Mouse (Mus musculus) lung, postnatal 36 days (tissue): ENCODE measurements at regions not wholly inside any gene's neighbourhood (a gene's known extent, or its start where the extent isn't known, plus 50 kb on each side); places are given as distances from the start of the nearest gene placed in this dataset.

Experiments used
- DNase-seq: peaks from one replicate; pipeline ENCODE4 v3.0.0; 2022; ENCODE audit warnings: mixed read lengths

DNA sequence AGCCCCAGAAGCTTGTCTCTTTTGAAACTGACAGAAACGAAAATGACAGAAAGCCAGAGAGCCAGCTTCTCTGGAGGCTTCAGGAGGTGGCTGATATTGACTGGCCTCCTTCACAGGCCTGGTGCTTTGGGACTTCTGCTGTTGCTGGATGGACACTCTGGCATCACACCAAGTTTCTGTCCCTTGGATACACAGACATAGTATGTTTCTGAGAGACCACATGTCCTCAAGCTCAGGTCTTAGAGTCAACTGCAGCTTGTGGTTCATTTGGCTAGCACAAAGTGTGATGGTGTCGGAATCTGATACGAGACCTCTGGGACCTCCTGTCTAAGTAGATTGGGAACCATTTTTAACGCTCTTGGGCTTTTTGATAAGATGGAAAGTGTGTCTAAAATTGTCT is 502.0 kb downstream of the Sqor start:
- no peak for DNase-seq

DNA sequence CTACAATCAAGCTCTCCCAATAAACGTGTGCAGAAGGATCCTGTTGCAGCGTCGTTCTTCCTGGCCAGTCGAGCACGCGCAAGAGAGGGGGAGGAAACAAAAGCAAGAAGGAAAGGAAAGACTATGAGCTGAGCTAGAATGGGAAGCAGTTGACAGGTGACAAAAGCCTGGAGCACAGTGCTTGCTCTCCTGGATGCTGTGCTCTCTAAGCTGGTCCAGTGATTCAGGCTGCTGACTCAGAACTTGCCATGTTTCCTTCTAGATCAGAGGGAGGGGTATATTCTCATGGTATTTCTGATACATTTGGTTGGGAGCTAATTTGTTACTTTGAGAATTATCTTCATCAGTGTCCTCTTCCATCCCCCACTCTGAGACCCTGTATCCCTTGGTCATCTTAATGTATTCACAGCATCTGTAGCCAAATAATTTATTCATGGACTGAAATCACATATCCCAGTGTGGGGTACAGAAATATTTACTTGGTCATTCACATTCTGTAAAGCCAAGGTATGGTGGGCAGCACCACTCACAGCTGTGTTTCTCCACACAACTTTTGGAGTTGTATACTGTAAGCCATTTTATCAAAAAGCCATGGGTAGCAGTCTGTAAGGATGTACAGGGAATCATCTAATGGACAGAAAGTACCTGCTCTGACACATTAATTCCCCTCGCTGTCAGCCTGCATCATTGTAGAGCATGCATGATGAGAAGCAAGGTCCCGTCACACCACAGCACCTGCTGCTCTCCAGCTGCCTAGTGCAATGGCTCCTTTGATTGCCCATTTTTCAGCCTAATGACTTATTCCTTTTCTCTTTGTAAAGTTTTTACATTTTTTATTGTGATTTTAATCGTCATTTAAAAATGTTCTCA is 510.1 kb downstream of the Sqor start:
- DNase-seq, result no peak

DNA sequence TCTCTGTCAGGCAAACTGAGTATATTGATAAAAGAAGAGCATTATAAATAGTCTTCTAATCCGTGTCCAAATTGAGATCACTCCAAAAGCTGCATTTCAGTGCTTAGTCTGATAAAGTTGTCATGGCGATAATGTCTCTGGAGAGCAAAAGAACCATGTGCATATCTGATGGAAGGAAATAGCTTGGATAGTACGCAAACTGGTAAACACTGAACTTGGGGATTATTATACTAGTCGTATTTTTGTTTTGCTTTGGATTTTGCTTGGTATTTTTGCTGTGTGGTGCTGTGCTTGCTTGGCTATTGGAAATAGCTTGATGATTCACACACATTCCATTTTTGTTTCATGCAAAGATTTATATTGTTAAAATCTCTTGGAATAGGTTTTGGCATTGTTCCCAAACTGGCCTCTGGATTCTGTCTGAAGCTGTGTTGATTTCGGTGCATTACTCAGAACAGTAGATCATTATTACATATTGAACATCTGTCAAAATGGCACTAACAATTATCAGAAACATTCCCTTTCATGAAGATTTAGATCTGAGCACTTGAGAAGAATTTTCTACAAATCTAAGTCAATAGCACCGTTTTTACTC is 510.8 kb downstream of the Sqor start:
- DNase-seq, result no peak

DNA sequence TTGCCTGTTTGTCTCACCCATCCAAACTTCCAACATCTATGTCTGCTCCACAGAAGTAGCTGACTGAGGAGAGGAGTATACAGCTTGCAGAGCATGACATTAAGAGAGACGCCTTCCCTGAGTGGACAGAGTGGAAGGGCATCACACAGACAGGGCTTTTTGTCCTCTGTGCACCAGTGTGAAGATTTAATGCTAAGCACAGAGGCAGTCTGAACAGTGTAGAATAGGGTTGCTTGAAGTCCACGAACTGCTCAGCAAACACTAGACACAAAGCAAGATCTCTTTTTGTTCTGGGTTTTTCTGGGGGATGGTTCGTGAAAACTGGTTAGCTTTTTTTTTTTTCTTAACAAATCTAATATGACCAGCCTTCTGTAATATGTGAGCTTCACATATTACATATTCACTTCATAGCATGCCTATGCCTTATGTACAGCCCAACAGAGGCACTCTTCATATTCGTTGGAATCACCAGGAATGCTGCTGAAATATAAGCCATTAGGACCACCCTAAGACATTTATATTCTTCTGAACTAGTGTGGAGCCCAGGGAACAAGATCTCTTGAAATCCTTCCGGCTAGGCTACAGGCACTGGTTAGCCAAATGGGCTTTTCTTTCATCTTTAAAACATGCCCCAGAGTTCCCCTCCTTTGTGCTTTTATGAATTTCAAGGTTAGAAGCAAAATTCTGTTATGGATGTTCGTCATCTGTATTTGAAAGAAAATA is 546.7 kb downstream of the Sqor start:
- no peak for DNase-seq

DNA sequence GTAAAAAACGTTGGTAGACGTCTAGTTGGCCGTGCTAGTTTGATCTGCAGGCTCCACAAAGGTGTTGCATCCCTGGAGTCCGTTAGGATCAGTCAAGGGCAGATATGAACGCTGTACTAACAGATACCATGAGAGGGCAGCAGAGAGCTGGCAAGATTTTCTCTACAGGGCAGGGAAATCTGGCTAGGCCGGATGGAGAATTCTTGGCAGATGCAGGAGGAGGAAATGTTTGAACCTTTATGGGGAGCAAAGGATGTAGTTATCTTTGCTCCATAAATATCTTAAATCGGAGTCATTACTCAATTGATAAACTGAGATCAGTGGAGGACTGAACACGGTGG is 547.2 kb downstream of the Sqor start:
- peak; percentile 79 for DNase-seq

GRCm38 (mm10) chr2:123320448-123321097 is 555.5 kb downstream of the Sqor start:
- no peak for DNase-seq

DNA sequence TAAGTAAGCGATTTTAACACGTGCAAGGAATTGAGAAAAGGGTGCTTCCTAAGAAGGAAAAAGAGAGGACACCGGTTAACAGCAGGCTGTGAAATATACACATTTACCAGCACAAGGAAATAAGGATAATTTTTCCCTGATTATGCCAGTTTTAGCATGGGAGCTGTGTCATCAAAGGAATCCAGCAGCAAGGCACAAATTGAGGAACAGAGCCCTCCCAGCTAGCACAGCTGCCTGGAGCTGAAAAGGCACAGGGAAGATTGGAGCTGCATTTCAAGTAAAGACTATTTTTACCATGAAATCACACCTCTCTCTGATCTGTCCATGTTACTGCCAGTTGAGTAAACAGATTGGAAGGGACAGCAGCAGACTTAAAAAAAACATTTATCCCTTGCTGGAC is 558.7 kb downstream of the Sqor start:
- DNase-seq, result no peak

- no peak for DNase-seq
These were observed 559.9 kb downstream of the Sqor start for GRCm38 (mm10) chr2:123324896-123325295.

- DNase-seq, result no peak
These were observed 584.7 kb downstream of the Sqor start for GRCm38 (mm10) chr2:123349625-123350346.

DNA sequence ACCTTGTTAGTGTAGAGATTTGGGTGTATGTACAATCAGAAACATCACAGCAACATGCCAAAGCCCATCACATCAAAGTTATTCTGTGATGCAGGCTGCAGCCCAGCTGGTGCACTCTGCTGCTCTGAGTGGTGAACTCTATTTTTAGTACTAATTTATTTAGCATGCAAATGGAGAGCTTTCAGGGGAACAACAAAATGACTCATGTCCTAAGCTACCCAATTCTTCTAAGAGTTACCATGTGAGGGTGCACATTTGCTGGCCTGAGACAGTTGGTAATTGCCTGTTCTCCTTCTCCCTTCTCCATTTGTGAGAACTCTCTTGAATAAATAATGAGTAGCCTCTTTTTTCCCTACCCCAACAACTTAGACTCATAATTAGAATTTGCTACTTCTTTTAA is 599.2 kb downstream of the Sqor start:
- no peak for DNase-seq

- DNase-seq, result no peak
These were observed 601.5 kb downstream of the Sqor start for GRCm38 (mm10) chr2:123366571-123366970.

GRCm38 (mm10) chr2:123385622-123386418 is 620.8 kb downstream of the Sqor start:
- no peak for DNase-seq

DNA sequence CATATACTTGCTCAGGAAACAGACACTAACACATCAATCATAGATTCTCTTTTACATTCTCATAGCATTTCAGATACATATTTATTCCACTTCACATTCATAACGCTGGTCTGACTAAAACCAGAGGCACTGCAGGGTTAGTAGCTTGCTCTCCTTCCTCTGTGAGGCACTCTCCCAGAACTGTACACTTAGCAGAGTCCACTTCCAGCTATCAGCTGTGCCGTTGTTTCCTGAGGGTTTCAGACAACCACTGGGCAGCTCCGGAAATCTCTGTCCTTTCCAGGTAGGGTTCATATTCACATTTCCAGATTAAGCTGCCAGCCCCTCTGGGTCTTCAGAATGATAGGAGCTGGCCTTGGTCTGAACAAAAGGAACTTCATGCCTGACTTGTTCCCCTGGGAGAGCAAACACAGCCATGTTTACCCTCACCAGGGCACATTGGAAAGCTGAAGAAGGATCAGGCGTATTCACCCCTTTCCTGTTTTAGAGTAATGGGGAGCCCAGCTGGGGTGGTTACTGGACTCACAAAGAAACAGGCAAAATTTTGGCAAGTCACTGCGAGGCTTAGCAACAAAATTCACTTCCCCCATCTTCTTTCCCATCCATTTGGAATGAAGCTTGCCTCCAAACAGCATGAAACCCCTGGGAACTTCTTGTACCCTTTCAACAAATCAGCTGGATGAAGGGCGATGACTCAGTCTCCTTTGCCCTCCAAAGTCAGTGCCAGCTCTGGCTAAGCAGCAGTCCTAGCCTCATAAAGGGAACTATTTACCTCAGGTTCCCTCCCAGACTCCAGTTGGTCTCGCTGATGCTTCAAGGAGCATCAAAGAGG is 622.0 kb downstream of the Sqor start:
- no peak for DNase-seq

DNA sequence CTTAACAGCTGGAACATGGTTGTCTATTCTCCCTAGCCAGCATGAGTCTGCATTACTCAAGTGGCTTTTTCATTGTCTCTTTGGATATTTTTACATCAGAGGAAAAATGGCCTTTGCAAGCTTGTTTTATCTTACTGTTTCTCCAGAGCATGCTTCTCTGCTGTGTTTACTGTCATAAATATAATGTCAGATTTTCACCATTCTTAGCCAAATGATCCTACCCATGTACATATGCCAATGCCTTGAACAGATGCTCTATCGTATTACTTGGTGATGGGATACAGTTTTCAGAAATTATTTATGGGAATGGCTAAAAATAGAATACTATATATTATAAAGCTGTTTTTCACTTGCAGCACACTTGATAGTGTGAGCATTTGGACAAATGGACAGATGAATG is 625.9 kb downstream of the Sqor start:
- DNase-seq, result no peak

DNA sequence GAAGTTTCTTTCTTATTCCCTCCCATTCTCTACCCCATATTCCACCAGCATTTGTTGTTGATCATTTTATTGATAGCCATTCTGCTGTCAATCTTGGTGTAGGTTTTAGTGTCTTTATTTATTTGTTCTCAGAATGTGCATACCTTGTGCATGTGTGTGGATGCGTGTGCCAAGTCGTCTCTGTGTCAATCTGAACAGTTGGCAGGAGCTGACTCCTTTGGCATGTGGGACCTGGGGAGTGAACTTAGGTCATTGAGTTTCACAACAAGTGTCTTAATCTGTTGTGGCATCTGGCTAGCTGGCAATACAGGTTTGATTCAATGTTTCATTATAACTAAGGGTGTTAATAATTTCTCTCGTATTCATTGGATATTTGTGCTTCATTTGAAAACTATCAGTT is 629.3 kb downstream of the Sqor start:
- DNase-seq, result no peak

GRCm38 (mm10) chr2:123397551-123397950 is 632.5 kb downstream of the Sqor start:
- no peak for DNase-seq

- no peak for DNase-seq
These were observed 636.0 kb downstream of the Sqor start for GRCm38 (mm10) chr2:123401064-123401463.

DNA sequence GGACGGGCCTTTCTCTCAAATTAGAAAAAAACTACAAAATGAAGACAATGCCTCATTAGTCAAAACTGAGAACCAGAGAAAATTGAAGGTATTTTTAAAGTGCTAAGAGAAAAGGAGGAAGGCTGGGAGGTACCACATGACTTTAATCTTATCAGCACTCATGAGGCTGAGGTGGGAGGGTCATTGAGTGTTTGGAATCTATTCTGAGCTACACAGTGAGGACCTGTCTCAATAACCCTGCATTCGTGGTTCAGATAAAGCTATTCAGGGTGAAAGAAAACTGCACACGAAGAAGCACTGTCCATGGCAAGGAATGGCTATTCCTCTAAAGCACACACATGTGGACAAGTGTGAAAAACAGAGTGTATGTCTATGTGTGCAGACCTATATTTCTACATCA is 644.0 kb downstream of the Sqor start:
- no peak for DNase-seq

DNA sequence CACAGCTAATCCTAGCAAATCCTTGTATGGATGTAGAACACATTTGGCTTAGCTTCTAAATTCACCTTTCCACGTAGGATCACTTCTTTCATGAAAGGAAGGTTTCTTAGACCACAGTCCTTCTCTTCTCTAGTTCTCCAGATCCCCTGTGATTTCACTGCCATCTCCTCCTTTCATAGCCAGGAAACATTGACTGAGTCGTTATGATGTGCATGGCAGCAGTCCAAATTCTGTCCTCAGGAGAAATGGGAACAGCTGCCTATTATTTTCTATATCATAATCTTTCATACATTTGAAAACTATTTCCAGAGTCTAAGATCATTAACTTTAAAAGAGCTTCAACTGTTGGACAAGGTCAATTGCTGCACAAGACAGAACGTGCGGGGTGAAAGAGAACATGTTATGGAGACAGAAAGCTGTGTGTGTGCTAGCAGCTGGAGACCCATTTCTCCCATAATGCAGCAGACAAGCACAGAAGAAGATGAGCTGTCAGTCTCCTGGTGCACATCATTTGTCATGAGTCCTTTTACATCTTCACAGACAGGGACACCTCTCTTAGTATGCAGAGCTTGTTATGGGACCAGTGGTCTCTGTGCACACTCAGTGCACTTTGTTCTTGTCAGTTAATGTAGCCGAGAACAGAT is 631.6 kb upstream of the Sema6d start:
- DNase-seq, result no peak

- DNase-seq, result no peak
These were observed 615.9 kb upstream of the Sema6d start for GRCm38 (mm10) chr2:123473840-123474239.
